Mouse (Mus musculus) E14TG2a.4 (cell line): ENCODE measurements around the gene Rassf2.

Experiments
- CTCF ChIP-seq: conservative IDR thresholded peaks from 2 replicates; pipeline ENCODE4 v1.5.1; 2014; ENCODE audit warnings: low read length
- POU5F1 ChIP-seq: IDR thresholded peaks from 2 replicates; pipeline ENCODE4 v1.6.1; 2014; ENCODE audit warnings: low read length, borderline replicate concordance

DNA sequence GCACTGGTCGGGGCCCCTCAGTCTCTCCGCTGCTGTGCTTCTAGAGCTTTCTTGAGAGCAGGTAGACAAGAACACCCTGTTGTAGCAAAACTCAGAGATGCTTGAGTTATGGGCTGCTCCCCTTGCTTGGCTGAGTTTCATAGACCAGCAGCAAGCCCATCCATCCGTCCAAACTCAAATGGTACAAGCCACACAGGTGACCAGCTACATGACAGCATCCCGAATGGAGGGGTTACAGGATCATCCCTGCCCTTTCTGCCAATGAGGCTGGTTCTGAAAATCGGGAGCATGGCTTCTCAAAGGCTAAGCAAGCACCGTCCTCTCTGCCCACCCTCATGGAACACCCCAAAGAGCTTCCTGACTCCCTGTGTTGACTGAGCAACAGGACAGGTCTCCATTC, 35.1 kb downstream of the Rassf2 start:
- TF ChIP-seq CTCF, result no peak
- no peak for TF ChIP-seq POU5F1
